Mouse (Mus musculus): Measurements from ENCODE around the gene Tarbp1.
A peak's percentile ranks its signal among the peaks of the same experiment; 100 is the strongest.

DNA sequence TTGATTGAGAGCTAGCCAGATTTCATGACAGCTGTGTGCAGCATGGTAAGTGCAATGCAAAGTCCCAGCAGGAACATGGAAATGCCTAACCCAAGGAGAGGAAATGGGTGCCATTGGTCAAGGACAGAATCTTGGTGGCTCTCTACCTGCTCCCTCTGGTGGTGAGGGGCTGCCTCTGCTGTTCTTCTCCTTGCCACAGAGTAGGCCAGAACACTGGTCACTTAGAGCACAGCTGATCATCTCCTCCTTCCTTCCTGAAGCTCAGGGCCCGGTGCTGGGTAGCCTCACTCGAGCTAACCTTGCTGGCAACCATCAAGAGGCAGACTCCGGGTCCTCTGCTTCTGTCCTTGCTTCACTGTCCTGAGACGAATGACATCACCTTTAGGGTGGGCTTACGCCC is 92.1 kb downstream of the Tarbp1 start:
- TF ChIP-seq CTCF (conservative IDR thresholded peaks at IDR 0.05; ENCODE audit: low read length) (peak; percentile 61), NANOG (IDR thresholded peaks at IDR 0.05; ENCODE audit: borderline replicate concordance, low read length) (no peak)

All from E14TG2a.4 (cell line).